Mouse (Mus musculus) brain, embryonic 18.5 days (tissue): ENCODE results near the gene Gm10128.
"Not testable (repeated sequence)": the region's sequence is repeated elsewhere in the genome, so short reads cannot be mapped to it uniquely, and the experiment has no call there.

Experiments
- DNase-seq: peaks from one replicate; pipeline ENCODE4 v3.0.0-alpha.2; 2012; ENCODE audit warnings: low read depth, low spot score

Gm10128 gene

DNA sequence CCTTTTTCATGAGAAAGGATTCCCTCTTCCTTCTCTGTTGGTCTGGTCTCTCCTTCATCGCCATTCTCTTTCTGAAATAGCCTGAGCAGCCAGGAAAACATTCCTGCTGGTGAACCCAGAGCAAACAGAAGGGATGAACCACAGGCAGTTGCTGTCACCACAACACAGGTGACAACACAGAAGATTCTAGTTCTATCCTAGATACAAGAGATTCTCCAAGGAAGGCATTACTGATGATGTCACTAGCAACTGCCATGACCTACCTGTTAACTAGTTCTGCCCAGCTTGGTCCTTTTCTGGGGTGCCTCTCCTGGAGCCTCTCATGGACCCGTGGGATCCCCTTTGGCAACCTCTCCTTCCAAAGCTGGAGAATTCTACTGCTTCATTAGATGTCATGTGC, at the start of gene Gm10128:
Gm10128 (minus strand) TSS at position 101 of the 400 bp plus-strand sequence.
- DNase-seq, result not testable (repeated sequence)

DNA sequence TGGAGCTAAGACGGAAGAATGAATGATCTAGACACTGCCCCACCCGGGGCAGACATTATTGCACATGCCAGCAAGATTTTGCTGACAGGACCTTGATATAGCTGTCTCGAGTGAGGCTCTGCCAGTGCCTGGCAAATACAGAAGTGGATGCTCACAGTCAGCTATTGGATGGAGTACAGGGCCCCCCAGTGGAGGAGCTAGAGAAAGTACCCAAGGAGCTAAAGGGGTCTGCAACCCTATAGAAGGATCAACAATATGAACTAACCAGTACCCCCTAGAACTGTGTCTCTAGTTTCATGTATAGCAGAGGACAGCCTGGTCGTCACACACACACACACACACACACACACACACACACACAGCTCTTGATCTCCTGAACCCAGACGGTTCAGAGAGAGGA, 37.4 kb upstream of the Gm10128 start:
- not testable (repeated sequence) for DNase-seq

DNA sequence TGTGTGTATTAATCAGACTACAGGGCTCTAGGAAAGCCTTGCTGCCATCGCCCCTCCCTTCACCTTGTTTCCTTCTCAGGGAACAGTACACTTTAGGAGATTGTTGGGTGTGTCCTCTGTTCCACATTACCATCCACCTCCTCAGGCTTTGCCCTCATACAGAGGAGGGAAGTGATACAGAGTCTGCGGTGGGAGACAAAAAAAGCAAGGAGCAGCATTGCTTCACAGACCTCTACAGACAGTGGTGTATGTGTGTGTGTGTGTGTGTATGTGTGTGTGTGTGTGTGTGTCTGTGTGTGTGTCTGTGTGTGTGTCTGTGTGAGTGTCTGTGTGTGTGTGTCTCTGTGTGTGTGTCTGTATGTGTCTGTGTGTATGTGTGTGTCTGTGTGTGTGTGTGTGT, 18.7 kb upstream of the Gm10128 start:
- DNase-seq, result not testable (repeated sequence)

DNA sequence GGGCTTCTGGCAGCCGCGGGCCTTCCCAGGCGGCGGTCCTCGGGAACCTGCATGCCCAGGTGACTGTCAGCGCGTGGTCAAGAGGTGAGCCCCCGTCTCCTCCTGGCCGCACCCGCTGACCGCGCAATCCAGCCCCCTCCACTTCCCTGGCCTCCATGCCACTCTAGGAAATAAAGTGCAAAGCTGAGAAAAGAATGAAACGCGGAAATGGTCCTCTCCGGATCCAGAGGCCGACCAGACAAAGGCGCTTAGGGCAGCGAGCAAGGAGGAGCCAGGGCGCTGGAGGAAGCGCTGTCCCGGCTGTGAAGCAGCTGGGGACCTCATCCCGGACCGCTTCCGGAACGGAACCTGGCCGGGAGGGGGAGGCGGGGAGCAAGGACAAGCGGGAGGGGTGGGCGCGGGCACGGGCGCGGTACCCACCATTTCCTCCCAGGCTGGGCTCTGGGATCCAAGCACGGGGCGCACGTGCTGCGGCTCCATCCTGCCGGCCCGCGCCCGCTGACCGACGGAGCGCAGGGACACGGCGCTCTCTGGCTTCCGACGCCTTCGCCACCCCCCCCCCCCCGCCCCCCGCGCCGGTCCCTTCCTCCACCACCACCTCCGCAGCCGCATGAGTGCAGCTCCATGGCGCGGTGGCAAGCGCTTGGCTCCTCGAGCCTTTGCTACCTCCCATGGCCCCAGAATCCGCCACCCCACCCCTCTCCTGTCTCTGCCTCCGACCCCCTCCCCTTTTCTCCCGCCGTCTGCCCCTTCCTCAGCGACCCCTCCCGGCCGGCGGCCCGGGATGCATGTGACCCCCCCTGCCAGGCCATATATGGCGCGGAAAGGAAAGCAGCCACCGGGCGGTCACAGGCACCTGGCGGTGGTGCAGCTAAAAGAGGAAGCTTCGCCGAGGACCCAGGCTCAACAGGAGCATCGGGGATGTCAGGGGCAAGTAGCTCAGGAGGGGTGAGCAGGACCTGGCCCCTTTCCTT, 14.6 kb upstream of the Gm10128 start:
- DNase-seq, result not testable (repeated sequence)

DNA sequence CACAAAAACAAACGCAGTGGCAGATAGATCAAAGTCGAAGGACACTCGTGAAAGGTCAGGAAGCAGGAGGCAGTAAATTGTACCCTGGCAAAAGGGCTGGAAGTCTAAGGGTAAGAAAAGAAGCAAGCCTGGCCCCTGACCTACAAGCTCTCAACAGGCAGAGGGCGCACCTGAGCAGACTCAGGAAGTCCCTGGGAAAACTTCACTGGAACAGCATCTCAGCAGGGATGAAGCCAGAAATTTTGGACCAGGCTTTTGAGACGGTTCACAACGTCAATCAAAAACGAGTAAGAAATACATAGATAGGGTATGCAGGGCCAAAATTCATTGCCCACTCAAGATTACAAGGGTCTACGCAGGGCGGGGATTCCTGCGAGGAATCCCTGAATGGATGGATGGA, 13.7 kb upstream of the Gm10128 start:
- not testable (repeated sequence) for DNase-seq

DNA sequence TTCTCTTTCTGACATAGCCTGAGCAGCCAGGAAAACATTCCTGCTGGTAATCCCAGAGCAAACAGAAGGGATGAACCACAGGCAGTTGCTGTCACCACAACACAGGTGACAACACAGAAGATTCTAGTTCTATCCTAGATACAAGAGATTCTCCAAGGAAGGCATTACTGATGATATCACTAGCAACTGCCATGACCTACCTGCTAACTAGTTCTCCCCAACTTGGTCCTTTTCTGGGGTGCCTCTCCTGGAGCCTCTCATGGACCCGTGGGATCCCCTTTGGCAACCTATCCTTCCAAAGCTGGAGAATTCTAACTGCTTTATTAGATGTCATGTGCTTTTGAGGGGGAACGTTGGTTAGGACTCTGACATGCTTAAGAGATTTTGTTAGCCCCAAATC, 48.3 kb downstream of the Gm10128 start, which contains the start of gene Gm10338:
Gm10338 (minus strand) TSS at position 101 of the 400 bp plus-strand sequence.
- DNase-seq, result not testable (repeated sequence)
